Comparison of ENCODE assay signal across 20 mouse cellular contexts in genomic region chr9:32701998-32702305, GRCm38 (mm10).
DNase-seq lines count a peak whose midpoint lies in the region; ATAC-seq and TF ChIP-seq lines count a peak whose summit lies in the region.
"Had no signal": no experiment of that assay in that cellular context is flagged by ENCODE, and none has a peak within 500 bp of the region (broad histone marks: within the 10 kb centered on the region; RNA-seq: fewer than 3 reads in every experiment).

No protein-coding gene starts in this region.

- TF ChIP-seq CTCF in lung, postnatal 0 days (IDR thresholded peaks at IDR 0.05) = no peak

- no peak overlapping the region for H3K27ac ChIP-seq in heart, embryonic 11.5 days (ENCODE audit: low read depth, low read length)
- no peak overlapping the region for H3K27ac ChIP-seq in kidney, embryonic 14.5 days (ENCODE audit: low read depth, low read length)
- no peak overlapping the region for H3K27ac ChIP-seq in lung, postnatal 0 days (ENCODE audit: low read length)
- no peak overlapping the region; the same call in 1 of the 2 replicates for H3K27ac ChIP-seq in intestine, embryonic 16.5 days (ENCODE audit: low read length)
- H3K27ac ChIP-seq: hindbrain, embryonic 10.5 days; liver, embryonic 15.5 days; midbrain, embryonic 10.5 days had no signal

- peaks cover 12% of the 10 kb centered on the region; the same call in 1 of the 2 replicates for H3K4me1 ChIP-seq in heart, embryonic 11.5 days (ENCODE audit: control insufficient read depth, insufficient read depth, low read length)
- H3K4me1 ChIP-seq in kidney, embryonic 14.5 days (ENCODE audit: control insufficient read depth, insufficient read depth, low read length) = peaks cover 12% of the 10 kb centered on the region
- 0 out of 2 replicates have a peak, but pooled peaks cover 11% of the 10 kb centered on the region for H3K4me1 ChIP-seq in lung, postnatal 0 days (ENCODE audit: insufficient read depth, low read depth, low read length)
- peaks cover 25% of the 10 kb centered on the region for H3K4me1 ChIP-seq in intestine, embryonic 16.5 days (ENCODE audit: control insufficient read depth, insufficient read depth, low read length)
- H3K4me1 ChIP-seq: hindbrain, embryonic 10.5 days; midbrain, embryonic 10.5 days had no signal

- no peaks in the 10 kb centered on the region for H3K9me3 ChIP-seq in heart, embryonic 11.5 days (replicated peaks; ENCODE audit: control insufficient read depth, low read length)
- no peaks in the 10 kb centered on the region for H3K9me3 ChIP-seq in kidney, embryonic 14.5 days (ENCODE audit: control insufficient read depth, low read length)
- no peaks in the 10 kb centered on the region for H3K9me3 ChIP-seq in lung, postnatal 0 days (ENCODE audit: low read length)
- no peaks in the 10 kb centered on the region for H3K9me3 ChIP-seq in intestine, embryonic 16.5 days (ENCODE audit: control insufficient read depth, low read length)
- H3K9me3 ChIP-seq: hindbrain, embryonic 10.5 days; liver, embryonic 15.5 days; midbrain, embryonic 10.5 days had no signal

- H3K4me3 ChIP-seq in heart, embryonic 11.5 days (ENCODE audit: low read depth, low read length) = no peak overlapping the region
- no peak overlapping the region for H3K4me3 ChIP-seq in kidney, embryonic 14.5 days (ENCODE audit: low read length)
- no peak overlapping the region for H3K4me3 ChIP-seq in lung, postnatal 0 days (ENCODE audit: low read depth, low read length)
- no peak overlapping the region for H3K4me3 ChIP-seq in intestine, embryonic 16.5 days (ENCODE audit: low read length)
- H3K4me3 ChIP-seq: hindbrain, embryonic 10.5 days; liver, embryonic 15.5 days; midbrain, embryonic 10.5 days had no signal

- no peak overlapping the region for H3K9ac ChIP-seq in heart, embryonic 11.5 days (ENCODE audit: low read depth, low read length)
- 0 out of 2 replicates have a peak overlapping the region, but pooled peaks have one; percentile 7 for H3K9ac ChIP-seq in kidney, embryonic 14.5 days (ENCODE audit: low read depth, low read length)
- no peak overlapping the region for H3K9ac ChIP-seq in lung, postnatal 0 days (replicated peaks; ENCODE audit: low read depth)
- no peak overlapping the region for H3K9ac ChIP-seq in intestine, embryonic 16.5 days (ENCODE audit: low read depth, low read length)
- H3K9ac ChIP-seq: liver, embryonic 15.5 days had no signal

- no peak for TF ChIP-seq EP300 in lung, postnatal 0 days (IDR thresholded peaks at IDR 0.05)

- DNase-seq in heart, adult 11 months = no peak
- no peak for DNase-seq in kidney, adult 11 months
- DNase-seq in lung, postnatal 0 days (ENCODE audit: low spot score) = no peak
- no peak for DNase-seq in lung, postnatal 4 days
- DNase-seq in ovary, postnatal 36 days (ENCODE audit: low spot score) = no peak
- DNase-seq: adrenal gland, adult 8-10 months; cerebellum, adult 9-10 months; embryo, embryonic 11 days; gastrocnemius, postnatal 10 days; kidney, postnatal 25 days; layer of hippocampus, postnatal 36 days; left cerebral cortex, postnatal 4 days; right cerebral cortex, postnatal 25 days had no signal

- 73% methylated on average over 2 of the region's 2 CpGs for WGBS in heart, embryonic 11.5 days (ENCODE audit: insufficient replicate concordance)
- 70% methylated on average over 2 of the region's 2 CpGs for WGBS in kidney, embryonic 14.5 days
- WGBS in lung, postnatal 0 days = 43% methylated on average over 2 of the region's 2 CpGs
- 64% methylated on average over 2 of the region's 2 CpGs for WGBS in intestine, embryonic 16.5 days

- H3K4me2 ChIP-seq in heart, embryonic 11.5 days = peak overlapping the region; percentile 37; the same call in 1 of the 2 replicates
- H3K4me2 ChIP-seq in kidney, embryonic 14.5 days (replicated peaks; ENCODE audit: low read depth, low read length) = no peak overlapping the region
- H3K4me2 ChIP-seq in lung, postnatal 0 days (replicated peaks; ENCODE audit: low read depth, low read length) = peak overlapping the region; percentile 61
- peak overlapping the region; percentile 0; the same call in 1 of the 2 replicates for H3K4me2 ChIP-seq in intestine, embryonic 16.5 days (ENCODE audit: low read depth, low read length)
- H3K4me2 ChIP-seq: liver, embryonic 15.5 days had no signal

- no peak for ATAC-seq in heart, embryonic 11.5 days (replicated peaks; ENCODE audit: insufficient number of reproducible peaks, low FRiP score, low TSS enrichment)
- ATAC-seq in kidney, embryonic 14.5 days (ENCODE audit: low FRiP score, low TSS enrichment) = no peak
- ATAC-seq in lung, postnatal 0 days = no peak
- no peak for ATAC-seq in intestine, embryonic 16.5 days
- ATAC-seq: forebrain, embryonic 16.5 days had no signal

- H3K36me3 ChIP-seq in heart, embryonic 11.5 days (ENCODE audit: control insufficient read depth, insufficient read depth, low read length) = no peaks in the 10 kb centered on the region
- H3K36me3 ChIP-seq in kidney, embryonic 14.5 days (ENCODE audit: control insufficient read depth, insufficient read depth, low read length) = peaks cover 3% of the 10 kb centered on the region; the same call in 1 of the 2 replicates
- 0 out of 2 replicates have a peak, but pooled peaks cover 4% of the 10 kb centered on the region for H3K36me3 ChIP-seq in lung, postnatal 0 days (ENCODE audit: insufficient read depth, low read length)
- H3K36me3 ChIP-seq in intestine, embryonic 16.5 days (ENCODE audit: control insufficient read depth, insufficient read depth, low read length) = no peaks in the 10 kb centered on the region
- H3K36me3 ChIP-seq: hindbrain, embryonic 10.5 days; liver, embryonic 15.5 days; midbrain, embryonic 10.5 days had no signal

- H3K27me3 ChIP-seq in heart, embryonic 11.5 days (ENCODE audit: control insufficient read depth, insufficient read depth, low read length) = no peaks in the 10 kb centered on the region
- H3K27me3 ChIP-seq in kidney, embryonic 14.5 days (ENCODE audit: control insufficient read depth, insufficient read depth, low read length) = no peaks in the 10 kb centered on the region
- no peaks in the 10 kb centered on the region for H3K27me3 ChIP-seq in lung, postnatal 0 days (replicated peaks; ENCODE audit: insufficient read depth, low read length)
- H3K27me3 ChIP-seq in intestine, embryonic 16.5 days (replicated peaks; ENCODE audit: control insufficient read depth, insufficient read depth, low read length) = no peaks in the 10 kb centered on the region
